Mouse (Mus musculus): ENCODE measurements at regions not wholly inside any gene's neighbourhood (a gene's known extent, or its start where the extent isn't known, plus 50 kb on each side); places are given as distances from the start of the nearest gene placed in this dataset.

DNA sequence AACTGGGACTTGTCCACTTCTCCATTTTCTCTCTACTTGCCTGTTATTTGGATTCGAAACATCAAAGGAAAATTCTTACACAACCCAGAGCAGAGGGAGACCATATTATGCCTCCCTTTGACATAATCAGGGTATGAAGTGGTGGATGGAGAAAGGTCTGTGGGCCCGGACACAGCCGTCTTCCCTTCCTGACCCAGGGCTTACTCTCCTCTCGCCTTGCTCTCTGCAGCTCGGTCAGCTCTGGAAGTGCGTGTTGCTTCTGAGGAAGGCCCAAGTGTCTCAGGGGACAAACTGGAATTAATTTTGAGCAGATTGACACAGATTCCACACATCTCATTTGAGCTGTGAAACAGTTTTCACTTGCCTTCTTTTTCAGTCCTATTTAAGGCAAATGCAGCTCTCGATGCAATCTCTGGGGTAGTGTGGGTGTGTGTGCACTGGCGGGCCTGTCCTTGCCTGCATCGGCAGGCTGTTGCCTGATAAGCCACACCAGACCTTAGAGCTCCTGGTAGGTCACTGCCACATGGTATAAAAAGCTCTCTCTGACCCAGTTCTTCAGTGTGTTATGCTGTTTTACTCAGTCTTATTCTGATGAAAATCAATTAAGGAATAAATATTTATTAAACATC lies 72.4 kb upstream of the Pgrmc2 start:
- Histone ChIP-seq H3K27ac (no peak overlapping the region), H3K79me2 (ENCODE audit: inconsistent target) (no peaks in the 10 kb centered on the region), H3K36me3 (ENCODE audit: inconsistent target) (no peaks in the 10 kb centered on the region), H3K4me3 (ENCODE audit: inconsistent target) (no peak overlapping the region)
- 84% methylated on average over 9 of the region's 9 CpGs for WGBS (ENCODE audit: missing documents)

DNA sequence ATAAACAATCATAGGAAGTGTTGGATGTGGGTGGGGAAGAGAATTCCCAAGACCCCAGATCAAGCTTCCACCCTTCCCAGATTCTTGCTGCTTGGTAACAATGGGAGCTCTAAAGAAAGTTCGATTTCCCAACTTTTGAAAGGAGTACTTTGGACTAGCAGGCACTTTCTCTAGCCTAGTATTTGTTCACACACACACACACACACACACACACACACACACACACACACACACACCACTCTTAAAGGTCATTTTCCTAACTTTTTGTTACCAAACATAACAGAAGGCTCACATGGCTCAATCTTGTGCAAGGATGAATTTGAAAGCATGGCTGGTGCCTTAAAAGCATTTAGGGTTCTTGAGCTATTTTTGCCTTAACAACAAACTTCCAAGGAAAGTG lies 71.6 kb upstream of the Pgrmc2 start:
- Histone ChIP-seq H3K79me2 (ENCODE audit: inconsistent target) (no peaks in the 10 kb centered on the region), H3K27ac (no peak overlapping the region), H3K4me3 (ENCODE audit: inconsistent target) (no peak overlapping the region), H3K36me3 (ENCODE audit: inconsistent target) (no peaks in the 10 kb centered on the region)
- WGBS (ENCODE audit: missing documents), result 50% methylated on average over 1 of the region's 1 CpGs

DNA sequence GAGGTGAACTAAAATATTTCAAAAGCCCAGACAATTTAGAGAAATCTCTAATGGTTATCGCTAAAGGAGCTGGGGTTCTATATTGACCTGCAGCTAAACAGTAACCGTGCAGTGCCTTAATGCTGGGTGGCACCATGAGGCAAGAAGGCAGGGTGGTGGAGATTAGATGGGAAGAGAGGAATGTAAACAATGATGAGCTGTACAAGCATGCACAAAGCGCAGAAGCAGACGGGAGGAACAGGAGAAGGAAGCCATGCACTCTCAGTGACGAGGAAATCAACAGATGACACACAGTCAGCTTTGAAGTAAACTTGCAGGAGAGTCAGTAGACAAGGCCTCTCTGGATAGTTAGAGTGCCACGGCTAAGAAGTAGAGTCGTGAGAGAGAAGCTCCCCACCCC lies 69.1 kb upstream of the Pgrmc2 start:
- WGBS (ENCODE audit: missing documents), result 94% methylated on average over 7 of the region's 7 CpGs
- H3K27ac ChIP-seq, result no peak overlapping the region
- no peaks in the 10 kb centered on the region for H3K36me3 ChIP-seq (ENCODE audit: inconsistent target)

DNA sequence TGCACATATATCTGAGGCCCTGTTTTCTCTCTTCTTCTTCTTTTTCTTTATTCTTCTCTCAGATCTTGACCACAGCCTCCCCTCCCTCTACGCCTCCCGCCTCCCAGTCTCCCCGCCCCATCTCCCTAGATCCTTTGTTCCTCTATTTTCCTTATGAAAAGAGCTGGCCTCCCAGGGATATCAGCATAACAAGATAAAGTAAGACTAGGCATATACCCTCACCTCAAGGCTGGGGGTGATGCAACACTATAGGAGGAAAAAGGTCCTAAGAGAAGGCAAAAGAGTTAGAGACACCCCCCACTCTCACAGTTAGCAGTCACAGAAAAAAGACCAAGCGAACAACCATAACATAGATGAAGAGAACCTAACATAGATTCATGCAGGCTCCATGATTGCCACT lies 57.5 kb upstream of the Pgrmc2 start:
- Histone ChIP-seq H3K4me3 (ENCODE audit: inconsistent target) (no peak overlapping the region), H3K79me2 (ENCODE audit: inconsistent target) (no peaks in the 10 kb centered on the region), H3K27ac (no peak overlapping the region), H3K36me3 (ENCODE audit: inconsistent target) (no peaks in the 10 kb centered on the region)
- WGBS (ENCODE audit: missing documents), result 90% methylated on average over 4 of the region's 4 CpGs

More for the DNA sequence above, 69.1 kb upstream of the Pgrmc2 start:
- Histone ChIP-seq H3K79me2 (ENCODE audit: inconsistent target) (no peaks in the 10 kb centered on the region), H3K4me3 (ENCODE audit: inconsistent target) (no peak overlapping the region)

DNA sequence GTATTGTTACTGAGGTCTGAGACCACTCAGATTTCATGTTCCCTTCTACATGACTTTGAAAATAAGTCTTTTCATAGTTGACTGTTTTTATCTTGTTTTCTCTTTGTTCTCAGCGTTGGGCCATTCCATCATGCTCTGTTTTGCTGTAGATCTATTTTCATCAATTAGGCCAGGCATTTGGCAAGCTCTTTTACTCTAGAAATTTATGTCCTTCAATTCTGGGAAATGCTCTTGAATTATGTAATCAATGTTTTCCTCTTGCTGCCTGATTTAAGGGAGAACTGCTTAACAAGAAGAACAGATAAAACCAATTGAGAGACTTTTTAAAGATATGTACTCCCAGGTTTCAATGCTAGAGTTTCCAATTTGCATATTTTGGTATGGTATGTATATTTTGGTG lies 55.1 kb upstream of the Pgrmc2 start:
- H3K27ac ChIP-seq, result no peak overlapping the region
- 77% methylated on average over 1 of the region's 1 CpGs for WGBS (ENCODE audit: missing documents)

DNA sequence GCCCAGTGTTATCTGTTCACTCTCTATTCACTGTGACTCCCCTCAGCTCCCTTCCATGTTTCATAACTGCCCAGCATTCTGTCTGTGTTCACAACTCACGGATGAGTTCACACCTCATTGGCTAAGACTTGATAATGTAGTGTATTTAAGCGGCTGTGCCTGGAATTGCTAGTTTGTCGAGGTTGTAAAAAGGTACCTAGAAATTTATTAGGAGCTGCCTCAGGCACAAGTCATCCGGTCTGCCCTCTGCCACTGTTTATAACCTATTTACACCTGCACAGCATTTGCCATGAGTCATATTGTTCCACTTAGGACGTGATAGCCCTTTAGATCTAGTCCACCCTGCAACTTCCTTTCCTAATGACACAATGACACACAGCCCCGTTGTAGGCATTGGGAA lies 50.0 kb upstream of the Pgrmc2 start:
- H3K4me3 ChIP-seq (ENCODE audit: inconsistent target), result no peak overlapping the region
- H3K79me2 ChIP-seq (ENCODE audit: inconsistent target), result no peaks in the 10 kb centered on the region
- 71% methylated on average over 6 of the region's 6 CpGs for WGBS (ENCODE audit: missing documents)
- H3K36me3 ChIP-seq (ENCODE audit: inconsistent target), result no peaks in the 10 kb centered on the region
- no peak overlapping the region for H3K27ac ChIP-seq

More for the DNA sequence above, 55.1 kb upstream of the Pgrmc2 start:
- Histone ChIP-seq H3K4me3 (ENCODE audit: inconsistent target) (no peak overlapping the region), H3K79me2 (ENCODE audit: inconsistent target) (no peaks in the 10 kb centered on the region), H3K36me3 (ENCODE audit: inconsistent target) (no peaks in the 10 kb centered on the region)
